Mouse (Mus musculus) erythroblast, embryonic 14.5 days (primary cell): Measurements from ENCODE around the gene Fli1. TPM values are rescaled to one million over a fixed set of nuclear protein-coding genes. Genes with fewer than 3 reads are reported as not detected.

Experiments
- H3K27me3 ChIP-seq: 2 replicates; pipeline ENCODE4 v1.6.1; 2012; ENCODE audit warnings: inconsistent platforms; ENCODE audit not compliant: control insufficient read depth
- H3K36me3 ChIP-seq: 2 replicates; pipeline ENCODE4 v1.6.1; 2012; ENCODE audit warnings: mild to moderate bottlenecking, inconsistent platforms; ENCODE audit not compliant: control insufficient read depth
- H3K4me1 ChIP-seq: 2 replicates; pipeline ENCODE4 v1.6.1; 2012; ENCODE audit warnings: inconsistent platforms; ENCODE audit not compliant: control insufficient read depth
- H3K4me3 ChIP-seq: replicated peaks from 2 replicates; pipeline ENCODE3; 2012; ENCODE audit warnings: moderate library complexity, mild to moderate bottlenecking, inconsistent platforms
- H3K9me3 ChIP-seq: 2 replicates; pipeline ENCODE4 v1.6.1; 2012; ENCODE audit warnings: low read length, inconsistent platforms, mixed read lengths; ENCODE audit not compliant: control insufficient read depth
- GATA1 ChIP-seq: IDR thresholded peaks from 2 replicates; pipeline ENCODE4 v1.6.1; 2012; ENCODE audit warnings: low read length, inconsistent platforms, mixed read lengths
- TAL1 ChIP-seq: IDR thresholded peaks from 3 replicates; pipeline ENCODE4 v1.6.1; 2012; ENCODE audit warnings: low read length, inconsistent platforms, mixed read lengths
- polyA plus RNA-seq: library from polyadenylated mRNA; stranded (reverse); fragments of >175 nt; gene quantifications from 2 replicates; pipeline ENCODE4 v1.2.3, GENCODE M21; 2012

Gene Fli1
- polyA plus RNA-seq, 1 experiment, result 0.05 TPM

DNA sequence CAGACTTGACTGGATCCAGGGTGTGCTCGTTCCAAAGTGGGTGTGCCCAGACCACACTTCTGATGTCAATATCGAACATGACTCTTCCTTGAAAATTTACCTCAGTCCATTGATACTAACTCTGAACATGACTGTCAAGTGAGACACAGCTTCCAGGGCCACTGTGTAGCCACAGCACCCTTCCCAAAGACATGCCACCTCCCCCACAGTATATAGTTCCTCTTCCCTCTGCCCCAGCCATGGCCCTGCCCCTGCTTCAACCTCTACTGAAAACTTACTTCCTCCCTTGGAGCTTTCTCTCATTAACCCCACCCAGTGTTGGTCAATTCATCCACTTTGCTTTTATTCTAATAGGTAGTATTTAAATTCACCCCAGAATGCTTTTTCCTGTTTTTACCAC lies 34.0 kb downstream of the Fli1 start:
- H3K4me1 ChIP-seq, result peaks cover 2% of the 10 kb centered on the region; the same call in 1 of the 2 replicates
- peaks cover 9% of the 10 kb centered on the region for H3K27me3 ChIP-seq
- H3K4me3 ChIP-seq, result no peak overlapping the region
- H3K36me3 ChIP-seq, result no peaks in the 10 kb centered on the region
- TF ChIP-seq TAL1 (no peak), GATA1 (no peak)
- no peaks in the 10 kb centered on the region for H3K9me3 ChIP-seq

DNA sequence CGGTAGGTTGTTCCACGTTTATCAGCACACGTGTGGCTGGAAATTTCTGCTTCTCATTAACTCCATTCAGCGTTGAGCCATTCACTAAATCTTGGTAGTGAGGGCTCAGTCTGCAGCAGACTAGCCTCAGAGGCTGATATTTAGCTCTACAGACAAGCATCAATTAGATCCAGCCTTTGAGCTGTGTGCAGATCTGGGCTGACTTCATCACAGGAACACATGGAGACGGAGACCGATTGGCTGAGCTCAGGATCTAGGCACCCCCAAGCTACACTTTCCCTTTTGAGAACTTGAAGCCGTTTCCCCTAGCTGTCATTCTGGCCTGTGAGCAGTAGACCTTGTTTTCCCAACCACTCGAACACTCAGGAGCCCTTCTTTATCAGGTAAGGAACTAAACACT lies 34.5 kb downstream of the Fli1 start:
- Histone ChIP-seq H3K4me3 (no peak overlapping the region), H3K27me3 (peaks cover 9% of the 10 kb centered on the region), H3K36me3 (no peaks in the 10 kb centered on the region), H3K9me3 (no peaks in the 10 kb centered on the region), H3K4me1 (peaks cover 2% of the 10 kb centered on the region; the same call in 1 of the 2 replicates)
- TF ChIP-seq GATA1 (no peak), TAL1 (no peak)

DNA sequence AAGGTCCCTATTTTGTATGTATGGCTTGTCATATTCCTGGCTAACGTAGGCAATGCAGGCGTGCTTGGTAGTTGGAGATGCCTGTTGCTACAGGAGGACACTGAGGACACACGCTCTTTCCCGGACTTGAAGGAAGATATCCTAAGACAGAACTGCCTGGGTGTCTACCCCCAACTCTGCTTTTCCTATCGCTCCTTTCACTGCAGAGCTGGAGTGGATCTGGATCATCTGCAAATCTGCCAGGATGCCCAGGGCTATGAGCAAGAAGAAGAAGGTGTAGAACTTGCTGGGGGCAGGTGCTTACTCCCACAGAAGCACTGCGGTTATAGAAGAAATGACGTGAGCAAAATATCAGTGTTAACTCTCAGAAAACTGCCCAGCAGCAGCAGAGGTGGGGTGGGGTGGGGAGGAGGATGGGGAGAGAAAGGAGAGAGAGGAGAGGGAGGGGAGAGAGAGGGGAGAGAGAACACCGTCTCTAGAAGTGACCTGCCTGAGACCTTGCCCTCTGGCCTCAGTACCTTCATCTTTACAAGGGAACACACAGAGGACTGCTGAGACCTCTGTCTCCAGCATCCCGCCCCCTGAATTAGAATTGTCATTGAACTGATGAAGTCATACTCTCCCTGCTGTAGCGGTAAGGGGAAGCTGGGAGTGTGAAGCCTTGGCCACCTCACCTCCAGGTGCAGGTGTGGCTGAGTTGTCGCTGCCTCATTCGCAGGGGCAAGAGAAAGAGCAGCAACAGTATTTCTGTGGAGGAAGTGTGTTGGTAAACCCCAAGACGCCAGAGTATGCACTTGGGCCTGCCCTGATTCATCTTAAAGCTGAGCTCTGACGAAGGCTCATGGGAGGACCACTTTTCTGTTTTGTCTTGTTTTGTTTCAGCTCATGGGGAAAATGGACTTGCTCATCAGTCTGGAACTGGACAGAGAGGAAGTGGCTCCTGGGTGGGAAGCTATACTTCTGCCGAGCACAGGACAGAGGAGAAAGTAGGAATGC lies 35.5 kb downstream of the Fli1 start:
- Histone ChIP-seq H3K27me3 (peaks cover 9% of the 10 kb centered on the region), H3K36me3 (no peaks in the 10 kb centered on the region), H3K4me1 (peaks cover 2% of the 10 kb centered on the region; the same call in 1 of the 2 replicates), H3K9me3 (no peaks in the 10 kb centered on the region), H3K4me3 (no peak overlapping the region)
- TF ChIP-seq GATA1 (no peak), TAL1 (no peak)

DNA sequence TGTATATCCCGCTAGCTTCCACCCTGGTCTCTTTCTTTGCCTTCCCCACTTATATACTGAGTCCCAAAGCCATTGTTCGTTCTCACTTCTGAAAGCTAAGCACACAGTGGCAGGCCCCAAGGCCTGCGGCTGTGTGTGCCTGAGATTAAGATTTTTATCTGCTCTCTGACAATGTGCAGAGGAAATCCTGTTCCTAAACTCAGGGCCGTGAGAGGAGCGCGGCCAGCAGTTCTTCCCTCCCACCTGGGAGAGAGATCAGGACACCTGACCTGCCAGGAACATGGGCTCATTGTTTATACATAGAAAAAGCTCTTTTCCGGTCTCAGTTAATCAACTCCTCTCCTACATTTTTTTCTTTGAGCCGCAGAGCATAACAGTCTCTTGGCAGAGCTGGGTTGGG lies 36.5 kb downstream of the Fli1 start:
- Histone ChIP-seq H3K4me3 (no peak overlapping the region), H3K27me3 (peaks cover 9% of the 10 kb centered on the region), H3K4me1 (peaks cover under 1% of the 10 kb centered on the region; the same call in 1 of the 2 replicates), H3K36me3 (no peaks in the 10 kb centered on the region), H3K9me3 (no peaks in the 10 kb centered on the region)
- TF ChIP-seq GATA1 (no peak), TAL1 (no peak)

DNA sequence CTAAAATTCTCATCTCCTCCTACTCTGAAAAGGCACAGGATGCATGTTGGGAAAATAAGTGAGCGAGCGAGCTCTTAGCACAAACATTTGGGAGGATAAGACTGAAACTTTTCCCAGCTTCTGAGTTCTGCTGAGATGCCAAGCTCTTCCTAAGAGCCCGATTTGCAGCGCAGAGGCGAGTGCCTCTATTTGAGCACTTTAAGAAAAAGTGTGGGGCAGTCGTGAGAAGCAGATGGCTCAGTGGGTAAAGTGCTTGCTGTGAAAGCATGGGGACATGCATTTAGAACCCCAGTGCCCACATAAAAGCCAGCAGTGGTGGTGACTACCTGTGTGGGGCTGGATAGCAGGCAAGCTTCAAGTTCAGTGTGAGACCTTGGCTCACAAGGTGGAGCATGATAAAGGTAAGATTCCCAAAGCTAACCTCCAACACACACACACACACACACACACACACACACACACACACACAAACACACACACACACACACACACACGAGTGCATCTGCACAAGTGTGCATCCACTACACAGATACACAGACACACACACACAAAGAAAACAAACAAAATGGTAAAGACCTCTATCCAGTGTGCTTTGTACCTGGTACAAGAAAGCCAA lies 37.1 kb downstream of the Fli1 start:
- no peak overlapping the region for H3K4me3 ChIP-seq
- H3K9me3 ChIP-seq, result no peaks in the 10 kb centered on the region
- H3K27me3 ChIP-seq, result peaks cover 9% of the 10 kb centered on the region
- no peaks in the 10 kb centered on the region for H3K36me3 ChIP-seq
- no peaks in the 10 kb centered on the region; the same call in 1 of the 2 replicates for H3K4me1 ChIP-seq
- TF ChIP-seq TAL1, result no peak
- TF ChIP-seq GATA1, result no peak

DNA sequence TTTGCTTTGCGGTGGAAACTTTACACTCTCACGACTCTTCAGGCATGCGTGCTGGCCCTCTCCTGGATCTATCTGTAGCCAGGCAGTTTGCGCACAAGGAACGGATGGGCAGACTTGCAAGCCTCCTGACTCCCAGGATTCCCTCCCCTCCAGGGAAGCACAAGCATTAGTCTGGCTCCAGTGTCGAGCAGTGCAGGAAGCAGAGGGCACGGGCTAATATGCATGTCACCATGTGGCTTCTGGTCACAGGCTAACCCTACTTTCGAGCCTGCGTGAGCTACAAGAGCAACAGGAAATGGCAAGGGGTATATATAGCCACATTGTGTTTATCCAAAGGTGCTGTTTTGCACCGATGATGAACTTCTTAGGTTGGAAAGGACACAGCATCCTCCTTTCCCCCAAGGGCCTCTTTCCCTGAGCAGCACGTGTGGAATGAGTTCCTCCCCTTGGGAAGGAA lies 38.6 kb downstream of the Fli1 start:
- H3K9me3 ChIP-seq, result no peaks in the 10 kb centered on the region
- no peak overlapping the region for H3K4me3 ChIP-seq
- no peaks in the 10 kb centered on the region for H3K4me1 ChIP-seq
- no peaks in the 10 kb centered on the region for H3K36me3 ChIP-seq
- TF ChIP-seq TAL1, result no peak
- TF ChIP-seq GATA1, result no peak
- H3K27me3 ChIP-seq, result peaks cover 9% of the 10 kb centered on the region

DNA sequence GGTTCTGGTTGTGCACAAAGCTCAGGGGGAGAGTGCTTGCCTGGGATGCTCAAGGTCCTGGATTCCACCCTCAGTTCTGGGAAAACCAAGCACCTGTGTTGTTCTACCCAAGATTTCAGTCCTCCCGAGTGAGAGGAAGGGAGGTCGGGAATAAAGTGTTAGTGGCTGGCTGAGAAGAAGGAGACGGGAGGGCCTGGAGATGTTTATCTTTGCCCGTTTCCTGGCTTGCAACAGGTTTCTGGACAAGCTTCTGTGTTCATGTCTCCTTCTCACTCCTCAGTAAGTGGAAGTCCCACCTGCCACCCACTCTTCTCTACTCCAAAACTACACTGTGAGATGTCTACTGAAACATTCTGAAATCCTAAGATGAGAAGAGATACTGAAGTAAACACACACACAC lies 39.2 kb downstream of the Fli1 start:
- no peaks in the 10 kb centered on the region for H3K4me1 ChIP-seq
- TF ChIP-seq GATA1, result no peak
- TF ChIP-seq TAL1, result no peak
- peaks cover 9% of the 10 kb centered on the region for H3K27me3 ChIP-seq
- H3K36me3 ChIP-seq, result no peaks in the 10 kb centered on the region
- H3K9me3 ChIP-seq, result no peaks in the 10 kb centered on the region
- H3K4me3 ChIP-seq, result no peak overlapping the region

DNA sequence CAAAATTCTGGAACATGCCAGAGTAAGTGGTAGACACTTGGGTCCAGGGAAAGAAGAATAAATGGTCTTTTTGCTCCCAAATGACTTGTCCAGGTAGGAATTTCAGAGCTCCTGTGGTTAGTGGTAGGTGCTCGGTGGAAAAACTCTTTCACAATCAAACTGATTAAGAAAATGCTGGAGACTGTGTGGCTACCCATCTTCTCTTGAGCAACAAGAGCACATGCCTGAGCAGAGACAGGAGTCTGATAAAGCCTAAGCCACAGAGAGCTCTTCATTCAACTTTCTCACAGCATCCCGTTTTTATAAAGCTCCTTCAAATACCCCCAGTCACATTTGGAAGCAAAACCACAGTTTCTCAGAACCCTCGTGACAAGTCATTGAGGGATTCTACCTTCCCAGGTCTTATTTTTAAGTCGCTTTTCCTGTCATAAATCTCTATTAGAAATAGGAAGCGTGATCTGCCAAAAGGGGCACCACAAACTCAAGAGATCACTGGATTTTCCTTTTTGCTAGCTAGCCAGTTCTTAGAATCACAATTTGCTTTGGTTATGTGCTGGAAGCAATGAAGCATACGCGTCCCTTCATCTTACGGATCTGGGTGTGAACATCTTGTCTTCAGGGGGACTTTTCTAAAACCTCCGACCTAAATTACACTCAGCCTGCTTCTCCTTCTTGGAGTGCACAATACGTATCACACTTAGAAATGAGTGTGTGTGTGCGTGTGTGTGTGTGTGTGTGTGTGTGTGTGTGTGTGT lies 40.2 kb downstream of the Fli1 start:
- Histone ChIP-seq H3K27me3 (peaks cover 8% of the 10 kb centered on the region), H3K4me3 (no peak overlapping the region), H3K4me1 (no peaks in the 10 kb centered on the region), H3K9me3 (no peaks in the 10 kb centered on the region), H3K36me3 (no peaks in the 10 kb centered on the region)
- no peak for TF ChIP-seq TAL1
- TF ChIP-seq GATA1, result no peak
